Mouse (Mus musculus): ENCODE results near the gene Slc23a4.

DNA sequence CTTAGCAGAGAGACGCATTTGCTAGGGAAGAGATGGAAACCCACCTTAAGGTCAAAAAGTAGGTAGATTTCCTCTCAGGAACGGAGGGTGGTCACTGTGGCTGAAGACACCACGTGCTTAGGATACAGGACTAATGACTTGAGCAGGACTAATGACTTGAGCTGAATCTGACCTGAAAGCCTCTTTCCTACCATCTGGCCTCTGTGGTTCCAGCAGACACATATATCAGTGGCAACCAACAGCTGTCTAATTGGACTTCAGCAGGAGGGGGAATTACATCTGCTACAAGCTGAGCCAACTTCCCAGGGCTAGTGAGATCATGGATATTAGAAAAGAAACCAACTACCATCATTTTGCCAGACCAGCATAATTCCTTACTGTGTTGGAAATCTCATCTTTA is 8.9 kb downstream of the Slc23a4 start:
- TF ChIP-seq CTCF (IDR thresholded peaks at IDR 0.05) (no peak), EP300 (IDR thresholded peaks at IDR 0.05) (no peak)

Measured in lung, postnatal 0 days (tissue).